Mouse (Mus musculus): ENCODE results near the gene Ubl3. TPM values are rescaled to one million over a fixed set of nuclear protein-coding genes. Genes with fewer than 3 reads are reported as not detected.

Ubl3 gene
- polyA plus RNA-seq (2012; rRNA removed): 45.3 and 48.2 TPM in 2 replicates

DNA sequence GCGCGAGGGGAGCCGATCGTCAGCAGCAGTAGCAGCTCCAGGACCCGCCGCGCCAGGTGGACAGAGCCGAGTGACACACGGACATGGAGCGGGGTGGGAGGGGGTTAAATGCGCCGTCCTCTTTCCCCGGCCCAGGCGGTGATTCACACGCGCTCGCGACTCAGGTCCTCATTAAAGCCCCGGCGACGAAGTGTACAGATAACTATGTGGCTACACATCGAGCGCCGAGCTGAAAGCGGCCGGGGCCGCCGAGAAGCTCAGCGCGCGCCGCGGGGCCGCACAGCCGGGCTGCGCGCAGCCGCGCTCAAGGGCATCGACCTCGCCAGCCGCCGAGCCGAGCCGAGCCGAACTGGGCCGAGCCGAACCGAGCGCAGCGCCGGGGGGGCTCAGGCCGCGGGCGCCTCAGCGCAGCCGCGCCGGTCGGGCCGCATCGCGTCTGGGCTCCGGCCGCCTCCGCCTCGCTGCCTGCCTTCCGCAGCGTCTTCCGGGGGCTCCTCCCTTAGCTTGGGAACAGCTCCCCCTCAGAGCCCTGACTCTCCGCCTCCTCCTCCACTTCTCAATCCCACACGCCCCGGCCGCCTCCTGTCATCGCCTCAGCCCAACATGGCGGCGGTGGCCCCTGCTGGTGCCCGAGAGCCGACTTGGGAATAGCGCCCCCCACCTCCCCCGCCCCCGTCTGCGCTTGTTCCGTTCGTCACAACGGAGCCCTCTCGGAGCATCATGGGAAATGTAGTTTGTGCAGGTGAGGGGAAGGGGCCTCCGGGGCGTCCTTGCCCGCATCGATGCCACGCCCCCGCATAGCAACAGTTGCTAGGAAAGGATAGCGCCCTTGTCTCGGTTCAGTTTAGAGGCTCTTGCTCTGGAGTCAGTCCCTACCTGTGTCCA is at the start of gene Ubl3:
TSS of gene Ubl3 (minus strand) at position 603 of the 885 bp plus-strand sequence.
- H3K27me3 ChIP-seq (ENCODE audit: control insufficient read depth, insufficient read depth, low read length): no peaks in the 10 kb centered on the region
- DNase-seq: peak; percentile 93

GRCm38 (mm10) chr5:148598376-148598775 is 45.8 kb upstream of the Ubl3 start:
- WGBS: 96% methylated on average over 9 of the region's 9 CpGs
- Histone ChIP-seq H3K27me3 (ENCODE audit: control insufficient read depth, insufficient read depth, low read length) (no peaks in the 10 kb centered on the region), H3K36me3 (ENCODE audit: control insufficient read depth, insufficient read depth, low read length) (no peaks in the 10 kb centered on the region), H3K4me3 (ENCODE audit: control insufficient read depth, insufficient read depth, low read length) (no peak overlapping the region), H3K27ac (ENCODE audit: control insufficient read depth, insufficient read depth, low read length) (no peak overlapping the region), H3K4me1 (replicated peaks; ENCODE audit: control insufficient read depth, insufficient read depth, low read length) (peaks cover 3% of the 10 kb centered on the region)
- no peak for DNase-seq
- TF ChIP-seq POLR2A (IDR thresholded peaks at IDR 0.05; ENCODE audit: control insufficient read depth, extremely low read depth, insufficient read depth, low read length, poor library complexity) (no peak), CTCF (IDR thresholded peaks at IDR 0.05; ENCODE audit: borderline replicate concordance, control insufficient read depth, extremely low read depth, insufficient read depth, low read length, poor library complexity) (no peak)

More for the DNA sequence above, at the start of gene Ubl3:
- peaks cover 21% of the 10 kb centered on the region for H3K4me1 ChIP-seq (replicated peaks; ENCODE audit: control insufficient read depth, insufficient read depth, low read length)
- 1% methylated on average over 94 of the region's 95 CpGs for WGBS
- H3K36me3 ChIP-seq (ENCODE audit: control insufficient read depth, insufficient read depth, low read length): no peaks in the 10 kb centered on the region
- TF ChIP-seq POLR2A (IDR thresholded peaks at IDR 0.05; ENCODE audit: control insufficient read depth, extremely low read depth, insufficient read depth, low read length, poor library complexity) (no peak; the same call in none of the 2 replicates), CTCF (IDR thresholded peaks at IDR 0.05; ENCODE audit: borderline replicate concordance, control insufficient read depth, extremely low read depth, insufficient read depth, low read length, poor library complexity) (peak; percentile 51; the same call in 1 of the 2 replicates)
- peak within 1 kb of the TSS; percentile 39 for H3K27ac ChIP-seq (ENCODE audit: control insufficient read depth, insufficient read depth, low read length)
- peak within 1 kb of the TSS; percentile 84 for H3K4me3 ChIP-seq (ENCODE audit: control insufficient read depth, insufficient read depth, low read length)

GRCm38 (mm10) chr5:148596086-148596753 is 43.6 kb upstream of the Ubl3 start:
- no peak for DNase-seq
- no peak overlapping the region for H3K4me3 ChIP-seq (ENCODE audit: control insufficient read depth, insufficient read depth, low read length)
- peaks cover 3% of the 10 kb centered on the region for H3K4me1 ChIP-seq (replicated peaks; ENCODE audit: control insufficient read depth, insufficient read depth, low read length)
- H3K27me3 ChIP-seq (ENCODE audit: control insufficient read depth, insufficient read depth, low read length): no peaks in the 10 kb centered on the region
- no peaks in the 10 kb centered on the region for H3K36me3 ChIP-seq (ENCODE audit: control insufficient read depth, insufficient read depth, low read length)
- TF ChIP-seq CTCF (IDR thresholded peaks at IDR 0.05; ENCODE audit: borderline replicate concordance, control insufficient read depth, extremely low read depth, insufficient read depth, low read length, poor library complexity) (no peak), POLR2A (IDR thresholded peaks at IDR 0.05; ENCODE audit: control insufficient read depth, extremely low read depth, insufficient read depth, low read length, poor library complexity) (no peak)
- H3K27ac ChIP-seq (ENCODE audit: control insufficient read depth, insufficient read depth, low read length): no peak overlapping the region
- WGBS: 43% methylated on average over 15 of the region's 15 CpGs

- H3K36me3 ChIP-seq (ENCODE audit: control insufficient read depth, insufficient read depth, low read length): no peaks in the 10 kb centered on the region
- no peaks in the 10 kb centered on the region for H3K27me3 ChIP-seq (ENCODE audit: control insufficient read depth, insufficient read depth, low read length)
- no peak overlapping the region for H3K27ac ChIP-seq (ENCODE audit: control insufficient read depth, insufficient read depth, low read length)
- no peak for TF ChIP-seq CTCF (IDR thresholded peaks at IDR 0.05; ENCODE audit: borderline replicate concordance, control insufficient read depth, extremely low read depth, insufficient read depth, low read length, poor library complexity)
- no peak for TF ChIP-seq POLR2A (IDR thresholded peaks at IDR 0.05; ENCODE audit: control insufficient read depth, extremely low read depth, insufficient read depth, low read length, poor library complexity)
- H3K4me1 ChIP-seq (replicated peaks; ENCODE audit: control insufficient read depth, insufficient read depth, low read length): peaks cover 3% of the 10 kb centered on the region
- no peak for DNase-seq
- no peak overlapping the region for H3K4me3 ChIP-seq (ENCODE audit: control insufficient read depth, insufficient read depth, low read length)
- WGBS: 27% methylated on average over 1 of the region's 1 CpGs
Observed at GRCm38 (mm10) chr5:148595459-148595751, 42.8 kb upstream of the Ubl3 start.

GRCm38 (mm10) chr5:148594693-148595458 is 42.3 kb upstream of the Ubl3 start:
- Histone ChIP-seq H3K36me3 (ENCODE audit: control insufficient read depth, insufficient read depth, low read length) (no peaks in the 10 kb centered on the region), H3K27ac (ENCODE audit: control insufficient read depth, insufficient read depth, low read length) (no peak overlapping the region), H3K4me3 (ENCODE audit: control insufficient read depth, insufficient read depth, low read length) (no peak overlapping the region), H3K27me3 (ENCODE audit: control insufficient read depth, insufficient read depth, low read length) (no peaks in the 10 kb centered on the region), H3K4me1 (replicated peaks; ENCODE audit: control insufficient read depth, insufficient read depth, low read length) (peaks cover 3% of the 10 kb centered on the region)
- WGBS: 53% methylated on average over 3 of the region's 3 CpGs
- TF ChIP-seq CTCF (IDR thresholded peaks at IDR 0.05; ENCODE audit: borderline replicate concordance, control insufficient read depth, extremely low read depth, insufficient read depth, low read length, poor library complexity) (no peak), POLR2A (IDR thresholded peaks at IDR 0.05; ENCODE audit: control insufficient read depth, extremely low read depth, insufficient read depth, low read length, poor library complexity) (no peak)
- no peak for DNase-seq

- WGBS: 96% methylated on average over 4 of the region's 4 CpGs
- peaks cover 3% of the 10 kb centered on the region for H3K4me1 ChIP-seq (replicated peaks; ENCODE audit: control insufficient read depth, insufficient read depth, low read length)
- no peak overlapping the region for H3K27ac ChIP-seq (ENCODE audit: control insufficient read depth, insufficient read depth, low read length)
- no peaks in the 10 kb centered on the region for H3K27me3 ChIP-seq (ENCODE audit: control insufficient read depth, insufficient read depth, low read length)
- H3K4me3 ChIP-seq (ENCODE audit: control insufficient read depth, insufficient read depth, low read length): no peak overlapping the region
- TF ChIP-seq POLR2A (IDR thresholded peaks at IDR 0.05; ENCODE audit: control insufficient read depth, extremely low read depth, insufficient read depth, low read length, poor library complexity) (no peak), CTCF (IDR thresholded peaks at IDR 0.05; ENCODE audit: borderline replicate concordance, control insufficient read depth, extremely low read depth, insufficient read depth, low read length, poor library complexity) (no peak)
- H3K36me3 ChIP-seq (ENCODE audit: control insufficient read depth, insufficient read depth, low read length): no peaks in the 10 kb centered on the region
- no peak for DNase-seq
Observed at GRCm38 (mm10) chr5:148593607-148594006, 41.0 kb upstream of the Ubl3 start.

Data from thymus, adult 2 months (tissue).